Mouse (Mus musculus) embryo, embryonic 10.5 days (tissue): ENCODE results near the gene Ddx41.

Experiments
- DNase-seq: peaks from one replicate; pipeline ENCODE4 v3.0.0-alpha.2; 2015; ENCODE audit warnings: low spot score

Ddx41 gene

GRCm38 (mm10) chr13:55540933-55541332 is 4.5 kb upstream of the Ddx41 start:
- DNase-seq = no peak

DNA sequence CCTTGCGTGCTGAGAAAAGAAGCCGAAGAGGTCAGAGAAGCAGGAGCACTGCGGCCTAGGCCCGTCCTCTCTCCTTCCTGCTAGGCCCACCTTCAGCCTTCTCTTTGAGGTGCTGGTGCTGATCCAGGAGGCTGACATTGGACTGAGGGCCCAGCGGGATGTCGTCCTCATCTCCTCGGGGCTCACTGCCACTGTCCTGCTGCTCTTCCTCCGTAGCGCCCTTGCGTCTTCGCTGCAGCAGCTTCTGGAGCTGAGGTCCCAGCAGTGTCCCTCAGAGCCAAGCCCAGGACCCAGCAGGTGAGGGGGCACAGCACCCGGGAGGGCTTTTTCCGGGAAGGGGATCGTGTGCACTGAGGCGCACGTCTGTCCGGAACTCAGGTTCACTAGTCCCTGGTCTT is 663 bp downstream of the Ddx41 start:
- DNase-seq = no peak

DNA sequence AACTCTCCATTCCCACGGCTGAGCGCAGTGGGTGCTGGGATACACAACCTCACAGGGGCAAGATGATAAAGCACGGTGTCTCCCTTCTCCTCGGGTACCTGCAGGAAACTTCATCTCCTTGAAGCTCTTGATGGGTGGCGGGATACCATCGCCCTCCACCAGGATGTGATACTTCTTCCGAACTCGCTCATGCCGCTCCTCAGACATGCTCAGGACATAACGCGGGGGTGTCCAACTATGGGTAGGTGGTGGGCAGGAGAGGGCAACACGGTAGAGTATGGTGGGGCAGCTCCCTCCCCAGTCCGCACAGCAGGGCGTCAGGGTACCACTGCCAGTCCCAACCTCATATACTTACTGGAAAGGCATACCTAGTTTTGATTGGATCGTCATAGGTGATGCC is 1.3 kb downstream of the Ddx41 start:
- no peak for DNase-seq

- no peak for DNase-seq
Measured at GRCm38 (mm10) chr13:55529198-55529915, 7.1 kb downstream of the Ddx41 start, which contains the start of gene Dok3. TSS of gene Dok3 (minus strand) at chr13:55529296.

GRCm38 (mm10) chr13:55527834-55528772 is 8.4 kb downstream of the Ddx41 start:
- no peak for DNase-seq

- no peak for DNase-seq
Measured at GRCm38 (mm10) chr13:55527212-55527611, 9.2 kb downstream of the Ddx41 start.

DNA sequence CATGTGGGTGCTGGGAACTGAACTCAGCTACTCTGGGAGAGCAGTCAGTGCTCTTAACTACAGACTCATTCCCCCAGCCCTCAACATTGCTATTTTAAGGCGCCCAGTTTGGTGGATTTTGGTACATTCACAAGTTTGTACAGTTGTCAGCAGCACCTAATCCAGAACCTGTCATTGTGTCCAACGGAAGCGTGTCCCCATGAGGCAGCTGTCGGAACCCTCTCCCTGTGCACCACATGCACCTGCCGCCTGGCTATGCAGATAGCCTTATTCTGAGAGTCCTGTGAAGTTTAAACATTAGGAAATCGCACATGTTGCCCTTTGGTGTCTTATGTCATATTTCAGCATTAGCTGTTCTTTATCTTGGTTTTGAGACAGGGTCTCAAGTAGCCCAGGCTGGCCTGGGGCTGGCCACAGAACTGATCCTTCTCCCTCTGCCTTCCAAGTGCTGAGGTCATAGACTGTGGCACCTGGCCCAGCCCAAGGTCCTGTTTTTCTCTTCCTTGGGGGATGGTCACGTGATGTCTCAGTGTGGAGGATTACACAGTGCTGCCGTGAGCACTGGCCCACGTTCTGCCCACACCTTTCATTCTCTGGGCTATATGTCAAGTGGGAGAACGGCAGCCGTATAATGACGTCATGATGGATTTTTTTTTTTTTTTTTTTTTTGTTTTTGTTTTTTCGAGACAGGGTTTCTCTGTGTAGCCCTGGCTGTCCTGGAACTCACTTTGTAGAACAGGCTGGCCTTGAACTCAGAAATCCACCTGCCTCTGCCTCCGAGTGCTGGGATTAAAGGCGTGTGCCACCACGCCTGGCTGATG is 10.5 kb downstream of the Ddx41 start:
- DNase-seq = no peak

GRCm38 (mm10) chr13:55523951-55524600 is 12.4 kb downstream of the Ddx41 start:
- DNase-seq = no peak

- peak; percentile 36 for DNase-seq
Measured at GRCm38 (mm10) chr13:55523278-55523677, 13.2 kb downstream of the Ddx41 start.

DNA sequence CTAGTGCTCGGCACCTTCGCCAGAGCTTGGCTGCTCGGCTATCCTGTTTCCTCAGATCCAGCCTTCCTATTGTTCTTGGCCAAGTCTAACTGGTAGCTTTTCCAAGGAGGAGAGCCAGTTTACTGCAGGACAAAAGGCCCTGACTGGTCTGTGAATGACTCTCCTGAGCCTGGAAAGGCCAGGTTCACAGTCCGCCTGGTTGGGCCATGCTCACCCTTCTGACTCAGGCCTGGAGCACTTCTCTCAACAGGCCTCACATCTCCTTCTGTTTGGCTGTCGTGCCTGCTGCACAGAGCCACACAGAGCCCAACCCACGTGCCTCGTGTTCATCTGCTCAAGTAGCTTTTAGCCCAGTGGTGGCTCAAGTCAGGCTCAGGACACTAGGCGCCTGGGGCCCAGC is 13.7 kb downstream of the Ddx41 start:
- DNase-seq = no peak

GRCm38 (mm10) chr13:55519606-55520005 is 16.9 kb downstream of the Ddx41 start:
- DNase-seq = no peak

DNA sequence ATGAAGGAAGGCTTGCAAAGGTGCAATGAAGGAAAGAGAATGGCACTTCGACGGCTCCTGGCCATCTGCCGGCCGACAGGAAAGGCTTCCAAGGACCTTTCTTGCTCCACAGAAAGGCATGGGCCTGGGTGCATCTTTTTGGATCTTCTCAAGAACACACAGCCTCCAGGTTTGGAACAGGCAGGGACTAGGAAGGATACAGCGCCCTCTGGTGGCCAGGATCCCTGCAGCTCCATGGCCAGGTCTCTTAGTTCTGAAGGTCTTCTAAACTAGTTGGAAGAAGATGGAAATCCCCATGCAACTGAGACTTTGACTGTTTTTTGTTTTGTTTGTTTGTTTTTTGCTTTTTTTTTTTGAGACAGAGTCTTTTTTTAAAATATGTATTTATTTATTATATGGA is 19.5 kb downstream of the Ddx41 start:
- peak; percentile 93 for DNase-seq

DNA sequence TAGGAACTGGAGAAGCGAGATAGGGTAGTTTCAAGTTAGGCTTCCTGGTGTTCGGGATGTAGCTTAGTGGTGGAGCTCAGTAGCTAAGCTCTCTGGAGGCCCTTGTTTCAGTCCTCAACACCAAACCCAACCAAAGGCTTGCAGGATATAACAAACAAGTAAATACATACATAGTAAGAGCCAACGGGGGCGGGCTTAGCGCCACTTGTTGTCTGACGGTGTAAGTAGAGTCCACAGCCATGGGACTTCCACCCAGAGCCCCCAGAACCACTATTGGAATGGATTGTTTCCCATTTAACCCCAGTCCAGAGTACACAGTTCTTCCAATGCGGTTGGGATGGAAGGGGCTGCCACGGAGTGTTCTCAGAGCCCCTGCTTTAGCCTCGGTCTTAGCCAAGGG is 22.6 kb downstream of the Ddx41 start:
- DNase-seq = no peak

DNA sequence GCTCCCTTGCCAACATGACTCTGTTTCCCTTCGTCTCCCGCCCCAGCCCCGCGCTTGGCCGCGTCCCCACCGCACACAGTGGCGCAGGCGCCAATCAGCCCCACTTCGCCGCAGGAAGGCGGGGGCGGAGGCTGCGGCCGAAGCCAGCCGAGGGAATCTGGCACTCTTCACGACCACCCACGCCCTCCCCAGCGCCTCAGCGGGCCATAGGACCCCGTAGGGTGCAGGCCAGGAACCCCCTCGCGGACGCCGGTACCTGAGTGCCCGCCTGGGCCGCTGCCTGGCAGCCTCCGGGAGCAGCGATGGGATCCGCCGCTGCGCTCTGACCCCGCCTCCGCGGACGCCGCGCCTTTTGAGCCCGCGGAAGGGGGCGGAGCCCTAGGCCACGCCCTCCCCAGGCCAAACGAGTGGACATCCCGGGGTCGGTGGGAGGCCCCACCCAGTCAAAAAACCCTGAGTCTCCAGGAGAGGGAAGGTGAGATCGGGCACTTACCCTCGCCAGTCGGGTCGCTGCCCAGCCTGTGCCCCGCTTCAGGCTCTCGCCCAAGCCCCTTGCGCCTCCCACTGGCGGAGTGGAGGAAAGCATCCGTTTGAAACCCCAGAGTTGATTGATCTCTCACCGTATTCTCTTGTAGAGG is 23.2 kb downstream of the Ddx41 start, which contains the start of gene Pdlim7:
Gene Pdlim7 (minus strand): TSS at position 566 of the 638 bp plus-strand sequence.
- peak; percentile 91 for DNase-seq

GRCm38 (mm10) chr13:55512379-55513031 is 24.0 kb downstream of the Ddx41 start:
- DNase-seq = peak; percentile 86

GRCm38 (mm10) chr13:55511492-55511861 is 25.0 kb downstream of the Ddx41 start:
- peak; percentile 65 for DNase-seq

- peak; percentile 82 for DNase-seq
Measured at GRCm38 (mm10) chr13:55510668-55511491, 25.6 kb downstream of the Ddx41 start.

DNA sequence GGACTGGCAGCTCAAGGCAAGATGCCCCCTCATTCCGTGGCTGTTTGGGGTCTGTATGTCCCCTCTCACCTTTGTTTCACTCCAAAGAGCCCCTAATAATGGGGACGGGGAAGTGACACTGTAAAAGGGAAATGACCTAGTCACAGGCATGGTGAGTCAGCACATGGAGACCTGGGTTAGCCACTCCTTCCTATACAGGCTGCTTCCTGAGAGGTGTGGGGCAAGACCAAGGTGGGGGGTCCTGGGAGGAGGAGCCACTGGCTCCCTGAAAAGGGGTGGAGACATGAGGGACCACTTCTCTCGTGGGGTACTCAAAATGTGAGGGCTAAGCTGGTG is 26.2 kb downstream of the Ddx41 start:
- no peak for DNase-seq

- no peak for DNase-seq
Measured at GRCm38 (mm10) chr13:55508531-55508930, 27.9 kb downstream of the Ddx41 start.

GRCm38 (mm10) chr13:55507877-55508276 is 28.6 kb downstream of the Ddx41 start:
- DNase-seq = no peak
